28 mouse cellular contexts compared by ENCODE assay signal in genomic region chr11:46184946-46185345, GRCm38 (mm10). TPM values are rescaled to one million over a fixed set of nuclear protein-coding genes. Genes with fewer than 3 reads are reported as not detected.
DNase-seq lines count a peak whose midpoint lies in the region; ATAC-seq lines count a peak whose summit lies in the region.
"Had no signal": no experiment of that assay in that cellular context is flagged by ENCODE, and none has a peak within 500 bp of the region (broad histone marks: within the 10 kb centered on the region; RNA-seq: fewer than 3 reads in every experiment).

No protein-coding gene starts in this region.

- H3K4me1 ChIP-seq in heart, embryonic 11.5 days (ENCODE audit: control insufficient read depth, insufficient read depth, low read length): no peaks in the 10 kb centered on the region
- H3K4me1 ChIP-seq in hindbrain, embryonic 15.5 days (replicated peaks): peaks cover 7% of the 10 kb centered on the region
- no peaks in the 10 kb centered on the region for H3K4me1 ChIP-seq in hindbrain, embryonic 16.5 days (ENCODE audit: control insufficient read depth, insufficient read depth, low read depth, low read length)
- H3K4me1 ChIP-seq in embryonic facial prominence, embryonic 15.5 days: peaks cover 21% of the 10 kb centered on the region; the same call in 1 of the 2 replicates
- peaks cover 19% of the 10 kb centered on the region for H3K4me1 ChIP-seq in limb, embryonic 13.5 days
- H3K4me1 ChIP-seq: kidney, embryonic 15.5 days; liver, embryonic 13.5 days; megakaryocyte, embryonic 14.5 days had no signal

- no peaks in the 10 kb centered on the region for H3K27me3 ChIP-seq in heart, embryonic 11.5 days (ENCODE audit: control insufficient read depth, insufficient read depth, low read length)
- no peaks in the 10 kb centered on the region for H3K27me3 ChIP-seq in hindbrain, embryonic 15.5 days
- H3K27me3 ChIP-seq in hindbrain, embryonic 16.5 days (replicated peaks; ENCODE audit: control insufficient read depth, insufficient read depth, low read length): no peaks in the 10 kb centered on the region
- no peaks in the 10 kb centered on the region for H3K27me3 ChIP-seq in embryonic facial prominence, embryonic 15.5 days
- no peaks in the 10 kb centered on the region for H3K27me3 ChIP-seq in limb, embryonic 13.5 days
- H3K27me3 ChIP-seq: hindbrain, embryonic 12.5 days; kidney, embryonic 15.5 days; liver, embryonic 13.5 days had no signal

- H3K36me3 ChIP-seq in heart, embryonic 11.5 days (ENCODE audit: control insufficient read depth, insufficient read depth, low read length): no peaks in the 10 kb centered on the region
- H3K36me3 ChIP-seq in hindbrain, embryonic 15.5 days: no peaks in the 10 kb centered on the region
- H3K36me3 ChIP-seq in hindbrain, embryonic 16.5 days (ENCODE audit: control insufficient read depth, insufficient read depth, low read length): no peaks in the 10 kb centered on the region
- no peaks in the 10 kb centered on the region for H3K36me3 ChIP-seq in embryonic facial prominence, embryonic 15.5 days
- H3K36me3 ChIP-seq in limb, embryonic 13.5 days: no peaks in the 10 kb centered on the region
- H3K36me3 ChIP-seq: hindbrain, embryonic 12.5 days; kidney, embryonic 15.5 days; liver, embryonic 13.5 days had no signal

- no peak overlapping the region for H3K4me2 ChIP-seq in heart, embryonic 11.5 days
- H3K4me2 ChIP-seq in hindbrain, embryonic 15.5 days: no peak overlapping the region
- H3K4me2 ChIP-seq in hindbrain, embryonic 16.5 days (ENCODE audit: low read length): no peak overlapping the region
- H3K4me2 ChIP-seq in embryonic facial prominence, embryonic 15.5 days (replicated peaks): no peak overlapping the region
- no peak overlapping the region for H3K4me2 ChIP-seq in limb, embryonic 13.5 days (replicated peaks)
- H3K4me2 ChIP-seq: hindbrain, embryonic 12.5 days; kidney, embryonic 15.5 days; liver, embryonic 13.5 days had no signal

- no peak for DNase-seq in heart, adult 18-20 months
- DNase-seq in left cerebral cortex, postnatal 25 days (ENCODE audit: low spot score in 2 of 2): no peak
- DNase-seq: adrenal gland, adult 2 months; adrenal gland, postnatal 36 days; B cell, adult 2 months; forebrain, postnatal 0 days; kidney, adult 18-20 months; kidney, postnatal 25 days; liver, embryonic 13.5 days; lung, adult 18-20 months; lung, postnatal 4 days; midbrain, embryonic 14.5 days; thymus, postnatal 25 days had no signal

- ATAC-seq in heart, embryonic 11.5 days (replicated peaks; ENCODE audit: insufficient number of reproducible peaks, low FRiP score, low TSS enrichment): no peak
- ATAC-seq in hindbrain, embryonic 15.5 days (ENCODE audit: low FRiP score, low read depth): no peak
- no peak for ATAC-seq in hindbrain, embryonic 16.5 days
- ATAC-seq in embryonic facial prominence, embryonic 15.5 days (ENCODE audit: insufficient number of reproducible peaks, low FRiP score, low TSS enrichment, low read depth): no peak
- no peak for ATAC-seq in limb, embryonic 13.5 days (ENCODE audit: low FRiP score, low read depth)
- ATAC-seq: activated CD4-positive, CD25-positive, alpha-beta regulatory T cell, adult 4 months; lung, postnatal 0 days had no signal

- peak overlapping the region; percentile 63; the same call in 1 of the 2 replicates for H3K27ac ChIP-seq in heart, embryonic 11.5 days (ENCODE audit: low read depth, low read length)
- peak overlapping the region; percentile 34; the same call in 1 of the 2 replicates for H3K27ac ChIP-seq in hindbrain, embryonic 15.5 days (replicated peaks)
- no peak overlapping the region for H3K27ac ChIP-seq in hindbrain, embryonic 16.5 days (ENCODE audit: low read depth, low read length)
- peak overlapping the region; percentile 65; the same call in 1 of the 2 replicates for H3K27ac ChIP-seq in embryonic facial prominence, embryonic 15.5 days (replicated peaks)
- peak overlapping the region; percentile 28; the same call in 1 of the 2 replicates for H3K27ac ChIP-seq in limb, embryonic 13.5 days
- H3K27ac ChIP-seq: hindbrain, embryonic 12.5 days; kidney, embryonic 15.5 days; liver, embryonic 13.5 days had no signal

- no peak overlapping the region for H3K4me3 ChIP-seq in heart, embryonic 11.5 days (ENCODE audit: low read depth, low read length)
- H3K4me3 ChIP-seq in hindbrain, embryonic 15.5 days: no peak overlapping the region
- no peak overlapping the region for H3K4me3 ChIP-seq in hindbrain, embryonic 16.5 days (ENCODE audit: low read length)
- no peak overlapping the region for H3K4me3 ChIP-seq in embryonic facial prominence, embryonic 15.5 days (replicated peaks)
- no peak overlapping the region for H3K4me3 ChIP-seq in limb, embryonic 13.5 days
- H3K4me3 ChIP-seq: hindbrain, embryonic 12.5 days; kidney, embryonic 15.5 days; liver, embryonic 13.5 days; megakaryocyte, embryonic 14.5 days had no signal

- 58% methylated on average over 3 of the region's 3 CpGs for WGBS in heart, embryonic 11.5 days (ENCODE audit: insufficient replicate concordance)
- WGBS in hindbrain, embryonic 15.5 days: 68% methylated on average over 3 of the region's 3 CpGs
- 73% methylated on average over 3 of the region's 3 CpGs for WGBS in hindbrain, embryonic 16.5 days
- WGBS in embryonic facial prominence, embryonic 15.5 days: 61% methylated on average over 3 of the region's 3 CpGs
- 75% methylated on average over 3 of the region's 3 CpGs for WGBS in limb, embryonic 13.5 days

- H3K9ac ChIP-seq in heart, embryonic 11.5 days (ENCODE audit: low read depth, low read length): no peak overlapping the region
- no peak overlapping the region for H3K9ac ChIP-seq in hindbrain, embryonic 15.5 days
- H3K9ac ChIP-seq in hindbrain, embryonic 16.5 days (ENCODE audit: low read depth, low read length): no peak overlapping the region
- no peak overlapping the region for H3K9ac ChIP-seq in embryonic facial prominence, embryonic 15.5 days
- H3K9ac ChIP-seq in limb, embryonic 13.5 days: no peak overlapping the region
- H3K9ac ChIP-seq: forebrain, postnatal 0 days; hindbrain, embryonic 12.5 days; kidney, embryonic 15.5 days; liver, embryonic 13.5 days had no signal

- intact Hi-C loops in left cerebral cortex, postnatal 25 days (cut with DNase I): no loop called here

- H3K9me3 ChIP-seq in heart, embryonic 11.5 days (replicated peaks; ENCODE audit: control insufficient read depth, low read length): no peaks in the 10 kb centered on the region
- no peaks in the 10 kb centered on the region for H3K9me3 ChIP-seq in hindbrain, embryonic 15.5 days
- no peaks in the 10 kb centered on the region for H3K9me3 ChIP-seq in hindbrain, embryonic 16.5 days (ENCODE audit: control insufficient read depth, low read length)
- H3K9me3 ChIP-seq in embryonic facial prominence, embryonic 15.5 days (replicated peaks): no peaks in the 10 kb centered on the region
- H3K9me3 ChIP-seq in limb, embryonic 13.5 days: no peaks in the 10 kb centered on the region
- H3K9me3 ChIP-seq: hindbrain, embryonic 12.5 days; kidney, embryonic 15.5 days; liver, embryonic 13.5 days; megakaryocyte, embryonic 14.5 days had no signal

RNA-seq across cellular contexts. Expression of gene Nipal4, which starts 18.6 kb away (rescaled TPM):
- polyA plus RNA-seq in heart, embryonic 11.5 days (2014; fragmentation: Nextera tagmentation; extraction: Ambion mirVana): 12.2 and 18.2 TPM in 2 replicates
- not detected for total RNA-seq in heart, adult 18-20 months (2021)
- 0.43 and 0.47 TPM in 2 replicates for polyA plus RNA-seq in hindbrain, embryonic 15.5 days (2015; fragmentation: Nextera tagmentation; extraction: Ambion mirVana)
- 0.26 and 0.45 TPM in 2 replicates for polyA plus RNA-seq in hindbrain, embryonic 16.5 days (2015; fragmentation: Nextera tagmentation; extraction: Ambion mirVana)
- 7.1 and 9.5 TPM in 2 replicates for polyA plus RNA-seq in embryonic facial prominence, embryonic 15.5 days (2015; fragmentation: Nextera tagmentation; extraction: Ambion mirVana)
- 1.4 and 1.7 TPM in 2 replicates for polyA plus RNA-seq in limb, embryonic 13.5 days (2015; fragmentation: Nextera tagmentation; extraction: Ambion mirVana)
- 1 to 10 TPM; 1.6 to 1.9 TPM for total RNA-seq in left cerebral cortex, postnatal 25 days (2021)
- total RNA-seq: adrenal gland, adult 2 months; adrenal gland, postnatal 36 days; gastrocnemius, adult 8-10 months; monocyte, adult 5-6 weeks had no signal
- polyA plus RNA-seq: neural tube, embryonic 14.5 days had no signal

RNA-seq across cellular contexts. Expression of gene Fndc9, which starts 50.4 kb away (rescaled TPM):
- polyA plus RNA-seq in heart, embryonic 11.5 days (2014; fragmentation: Nextera tagmentation; extraction: Ambion mirVana): not detected in 2 replicates
- not detected for total RNA-seq in heart, adult 18-20 months (2021)
- polyA plus RNA-seq in hindbrain, embryonic 15.5 days (2015; fragmentation: Nextera tagmentation; extraction: Ambion mirVana): 3.1 and 3.6 TPM in 2 replicates
- 2.7 and 3.8 TPM in 2 replicates for polyA plus RNA-seq in hindbrain, embryonic 16.5 days (2015; fragmentation: Nextera tagmentation; extraction: Ambion mirVana)
- polyA plus RNA-seq in embryonic facial prominence, embryonic 15.5 days (2015; fragmentation: Nextera tagmentation; extraction: Ambion mirVana): 2.9 and 3.4 TPM in 2 replicates
- polyA plus RNA-seq in limb, embryonic 13.5 days (2015; fragmentation: Nextera tagmentation; extraction: Ambion mirVana): 0.15 and 0.18 TPM in 2 replicates
- total RNA-seq in left cerebral cortex, postnatal 25 days (2021): 1 to 10 TPM; 5.6 to 6.1 TPM
- total RNA-seq: adrenal gland, adult 2 months; adrenal gland, postnatal 36 days; gastrocnemius, adult 8-10 months; gastrocnemius, postnatal 4 days; monocyte, adult 5-6 weeks had no signal
- polyA plus RNA-seq: adrenal gland, adult 2 months; heart, postnatal 0 days; lung, postnatal 0 days had no signal
